Mouse (Mus musculus): Measurements from ENCODE around the gene Tmem132a.
A peak's percentile ranks its signal among the peaks of the same experiment; 100 is the strongest.

Gene Tmem132a

GRCm38 (mm10) chr19:10871328-10871961 is 1.7 kb upstream of the Tmem132a start:
- DNase-seq = no peak

GRCm38 (mm10) chr19:10870676-10871075 is 936 bp upstream of the Tmem132a start:
- DNase-seq = no peak

- DNase-seq = peak; percentile 83
Observed at GRCm38 (mm10) chr19:10869241-10869885, 377 bp downstream of the Tmem132a start.

GRCm38 (mm10) chr19:10868623-10869141 is 1.1 kb downstream of the Tmem132a start:
- no peak for DNase-seq

- DNase-seq = no peak
Observed at GRCm38 (mm10) chr19:10867946-10868622, 1.7 kb downstream of the Tmem132a start.

- no peak for DNase-seq
Observed at GRCm38 (mm10) chr19:10866351-10866750, 3.4 kb downstream of the Tmem132a start.

- no peak for DNase-seq
Observed at GRCm38 (mm10) chr19:10860072-10860497, 9.7 kb downstream of the Tmem132a start.

GRCm38 (mm10) chr19:10856520-10856919 is 13.2 kb downstream of the Tmem132a start:
- DNase-seq = no peak

GRCm38 (mm10) chr19:10855422-10855821 is 14.3 kb downstream of the Tmem132a start:
- DNase-seq = no peak

- peak; percentile 67 for DNase-seq
Observed at GRCm38 (mm10) chr19:10847311-10848087, 22.2 kb downstream of the Tmem132a start.

- no peak for DNase-seq
Observed at GRCm38 (mm10) chr19:10846150-10846549, 23.6 kb downstream of the Tmem132a start.

- no peak for DNase-seq
Observed at GRCm38 (mm10) chr19:10845454-10845853, 24.3 kb downstream of the Tmem132a start.

GRCm38 (mm10) chr19:10844206-10844605 is 25.5 kb downstream of the Tmem132a start:
- no peak for DNase-seq

GRCm38 (mm10) chr19:10842914-10843313 is 26.8 kb downstream of the Tmem132a start:
- DNase-seq = no peak

- peak; percentile 35 for DNase-seq
Observed at GRCm38 (mm10) chr19:10841721-10842626, 27.8 kb downstream of the Tmem132a start.

- no peak for DNase-seq
Observed at GRCm38 (mm10) chr19:10839010-10839892, 30.5 kb downstream of the Tmem132a start, which contains the start of gene Slc15a3. Gene Slc15a3, plus strand, starts transcription at chr19:10839727.

GRCm38 (mm10) chr19:10835671-10836070 is 34.1 kb downstream of the Tmem132a start:
- DNase-seq = no peak

GRCm38 (mm10) chr19:10833611-10834010 is 36.1 kb downstream of the Tmem132a start:
- DNase-seq = no peak

- DNase-seq = peak; percentile 18
Observed at GRCm38 (mm10) chr19:10832030-10832429, 37.7 kb downstream of the Tmem132a start.

GRCm38 (mm10) chr19:10831424-10831823 is 38.3 kb downstream of the Tmem132a start:
- peak; percentile 92 for DNase-seq
